Mouse (Mus musculus) hematopoietic stem cell, adult 5-6 weeks (primary cell): Measurements from ENCODE around the gene Slc16a10. TPM values are rescaled to one million over a fixed set of nuclear protein-coding genes. Genes with fewer than 3 reads are reported as not detected.

Experiments
- ATAC-seq, 2 experiments: fragments of 125-278 bp in 1 of 2; replicated peaks in 1 of 2; 2 replicates each; pipeline ENCODE4 v1.8.0; 2016 to 2017; ENCODE audit warnings: inconsistent platforms in 2 of 2, mild to moderate bottlenecking in 2 of 2, moderate number of reproducible peaks in 2 of 2, low read depth in 1 of 2, moderate TSS enrichment in 1 of 2; ENCODE audit not compliant: low FRiP score in 2 of 2, poor library complexity in 2 of 2, severe bottlenecking in 2 of 2, insufficient read depth in 1 of 2, low TSS enrichment in 1 of 2
- total RNA-seq: library from RNA; stranded (forward); fragments of 172-1452, 232-1000 nt; gene quantifications from 2 replicates; pipeline ENCODE4 v1.2.3, GENCODE M21; 2017

Gene Slc16a10
- total RNA-seq, 1 experiment from 2014 or later: 19.6 TPM

DNA sequence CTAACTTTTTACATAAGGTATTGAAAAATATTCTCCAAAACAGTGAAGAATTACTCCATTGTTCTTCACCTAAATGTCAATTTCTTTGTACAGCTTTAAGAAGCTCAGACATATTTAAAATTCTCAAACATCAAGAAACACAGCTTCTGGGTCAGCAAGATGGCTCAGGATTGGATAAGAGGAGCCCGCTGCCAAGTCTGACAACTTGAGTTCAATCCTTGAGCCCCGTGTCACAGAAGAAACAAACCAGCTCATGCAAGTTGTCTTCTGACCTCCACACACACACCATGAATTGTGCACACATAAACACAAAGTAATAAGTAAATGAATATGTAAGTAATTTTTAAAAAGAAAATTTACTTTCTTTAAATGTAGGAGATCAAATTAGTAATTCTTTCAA, 50.6 kb downstream of the Slc16a10 start:
- ATAC-seq: no peak

DNA sequence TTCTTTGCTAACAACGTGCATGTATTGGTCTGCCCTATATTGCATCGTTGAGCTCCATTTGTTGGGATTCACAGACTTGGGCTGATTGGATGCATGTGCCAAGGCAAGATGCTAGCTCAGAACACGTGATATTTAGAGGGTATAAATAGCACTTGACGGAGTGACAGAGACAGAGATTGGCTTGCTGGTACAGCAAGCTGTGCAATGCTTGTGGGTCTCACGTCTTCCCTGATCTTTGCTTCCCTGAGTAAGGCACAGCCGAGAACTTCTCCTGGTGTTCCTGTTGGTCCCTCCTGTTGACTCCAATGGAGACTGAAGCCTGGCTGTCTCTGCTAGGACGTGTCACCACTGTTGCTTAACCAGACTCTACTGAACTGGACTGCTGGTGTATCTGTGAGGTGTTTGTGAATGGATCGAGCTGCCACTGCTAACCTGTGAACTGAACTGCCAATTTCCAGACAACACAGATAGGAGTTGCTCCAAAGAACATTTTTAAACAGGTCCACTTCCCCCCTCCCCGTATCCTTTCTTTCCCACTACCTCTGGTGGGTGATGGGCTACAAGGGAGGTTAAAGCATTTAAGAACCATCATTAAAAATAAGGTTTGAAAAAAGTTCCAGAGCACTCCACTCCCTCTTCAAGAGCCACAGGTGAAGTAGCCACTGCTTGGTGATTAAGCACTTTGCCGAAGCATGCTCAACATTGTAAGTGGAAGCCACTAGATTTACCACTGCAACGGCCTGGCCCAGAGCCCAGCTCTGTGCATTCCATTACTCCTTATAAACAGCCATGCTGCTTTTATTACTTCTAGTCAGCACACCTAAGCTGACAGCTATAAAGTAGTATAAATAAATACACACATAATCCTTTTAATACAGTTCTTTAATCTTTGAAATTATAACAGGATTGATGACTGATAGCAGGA, 51.3 kb downstream of the Slc16a10 start:
- peak in 1 of 2 experiments; percentile 54; a peak in 2 of 4 replicates for ATAC-seq

DNA sequence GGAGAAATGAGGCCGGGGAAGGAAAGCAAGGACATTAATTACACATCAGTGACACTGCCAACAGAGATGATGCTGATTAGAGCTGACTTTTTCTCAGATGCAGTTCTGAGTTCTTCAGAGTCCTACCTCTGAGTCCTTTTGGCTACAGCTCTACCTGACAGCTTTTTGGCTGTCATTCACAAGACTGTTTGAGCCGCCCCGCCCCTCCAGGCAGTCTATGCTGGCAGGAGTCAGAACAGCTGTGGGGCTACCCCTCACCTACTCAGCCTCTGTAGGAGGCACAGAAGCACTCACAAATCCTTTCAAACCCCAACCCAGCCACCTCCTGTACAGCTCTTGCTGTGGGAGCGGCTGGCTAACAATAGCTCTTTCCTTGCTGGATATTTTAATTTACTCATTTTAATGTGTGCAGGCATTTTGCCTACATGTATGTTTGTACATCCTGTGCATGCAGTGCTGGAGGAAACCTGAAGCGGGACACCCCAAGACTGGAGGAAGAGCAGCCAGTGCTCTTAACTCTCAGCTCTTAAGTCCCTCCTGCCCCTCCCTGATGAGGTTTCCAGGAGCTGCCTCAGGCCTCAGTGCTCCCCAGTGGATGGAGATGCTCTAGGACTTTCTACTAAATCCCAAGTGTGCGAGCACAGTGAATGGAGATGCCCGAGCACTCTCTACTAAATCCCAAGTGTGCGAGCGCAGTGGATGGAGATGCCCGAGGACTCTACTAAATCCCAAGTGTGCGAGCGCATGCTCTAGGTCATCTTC, 57.5 kb downstream of the Slc16a10 start:
- no peak for ATAC-seq

DNA sequence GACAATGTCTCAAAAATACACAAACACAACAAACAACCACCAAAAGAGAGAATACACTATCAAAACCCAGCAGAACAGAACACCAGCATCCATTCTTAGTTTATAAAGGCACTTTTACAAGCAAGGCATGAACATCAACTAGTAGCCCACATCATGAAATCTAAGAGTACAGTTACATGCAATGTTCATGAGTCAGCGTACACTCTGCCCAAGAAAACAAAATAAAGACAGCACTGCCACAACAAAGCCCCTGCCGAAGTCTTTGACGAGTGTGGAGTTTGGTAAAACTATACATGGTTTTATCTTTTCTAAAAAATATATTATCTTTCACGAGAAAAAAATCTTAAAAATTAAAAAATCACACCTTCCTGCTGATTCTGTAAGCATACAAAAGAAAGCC, 58.5 kb downstream of the Slc16a10 start:
- no peak for ATAC-seq

DNA sequence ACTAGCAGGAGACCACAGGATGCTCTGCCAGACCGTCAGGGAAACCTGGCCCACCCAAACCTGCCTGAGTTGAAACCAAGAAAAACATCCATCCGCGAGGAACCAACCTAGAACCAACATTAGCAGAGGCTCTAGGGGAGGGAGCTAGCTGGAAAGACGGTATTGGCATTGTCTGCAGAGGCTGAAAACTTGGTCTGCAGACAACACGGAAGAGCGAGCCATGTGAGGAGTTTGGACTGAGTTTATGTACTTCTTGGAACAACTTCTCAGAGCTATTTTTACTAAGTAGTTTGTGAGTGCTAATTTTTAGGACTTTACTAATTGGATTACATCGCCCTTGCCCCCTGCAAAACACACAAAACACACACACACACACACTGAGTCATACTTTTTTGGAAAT, 59.4 kb downstream of the Slc16a10 start:
- ATAC-seq: no peak

DNA sequence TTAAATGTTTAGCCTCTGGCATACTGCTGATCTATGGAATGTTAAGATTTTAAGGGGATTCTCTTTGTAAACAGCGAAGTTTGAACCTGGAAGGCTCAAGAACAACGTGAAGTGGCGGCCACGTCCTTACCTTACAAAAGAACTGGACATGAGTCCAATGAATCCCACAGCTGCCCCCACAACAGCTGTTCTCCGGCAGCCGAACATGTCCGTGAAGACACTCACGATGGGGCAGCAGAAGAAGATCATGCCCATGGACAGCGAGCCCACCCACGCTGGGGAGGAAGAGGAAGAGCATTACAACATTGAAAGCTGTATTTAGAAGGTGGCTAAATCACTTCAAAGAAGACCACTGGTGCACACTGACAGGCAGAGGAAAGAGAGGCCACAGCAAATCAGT, 61.5 kb downstream of the Slc16a10 start:
- ATAC-seq: no peak

DNA sequence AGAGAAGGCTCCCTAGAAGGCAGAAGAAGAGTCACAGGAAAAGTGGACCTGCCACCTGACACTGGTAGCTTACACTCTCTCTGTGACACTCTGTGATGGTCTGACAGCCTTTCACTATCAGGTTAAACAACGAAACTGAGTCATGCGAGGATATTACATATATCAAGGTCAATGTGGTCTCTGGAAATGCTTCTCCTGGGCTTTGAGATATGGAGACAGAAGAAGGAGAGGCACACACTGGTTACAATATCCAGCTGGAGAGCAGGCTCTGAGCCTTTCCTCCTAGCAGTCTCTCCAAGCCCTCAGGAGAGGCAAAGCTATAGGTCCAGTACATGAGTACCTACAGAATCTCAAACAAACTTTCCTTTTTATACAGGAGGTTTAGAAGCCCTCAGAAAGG, 62.8 kb downstream of the Slc16a10 start:
- no peak for ATAC-seq

DNA sequence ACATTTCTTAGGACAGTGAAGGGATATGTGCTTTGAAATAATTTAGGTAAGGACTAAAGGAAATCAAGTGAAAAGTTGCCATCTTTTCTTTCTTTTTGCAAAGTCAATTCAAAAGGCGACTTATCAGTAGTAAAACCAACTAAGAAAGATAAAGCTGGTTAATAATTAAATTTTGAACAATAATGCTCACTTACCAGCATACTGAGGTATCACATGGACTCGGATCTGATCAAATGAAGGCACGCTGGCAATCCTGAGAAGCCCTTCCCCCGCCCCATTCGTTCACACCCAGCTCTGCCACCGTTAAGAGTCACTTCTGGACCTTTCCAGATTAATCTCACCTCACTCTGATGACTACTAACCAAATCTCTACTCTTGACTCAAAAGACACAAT, 64.1 kb downstream of the Slc16a10 start:
- ATAC-seq: no peak

DNA sequence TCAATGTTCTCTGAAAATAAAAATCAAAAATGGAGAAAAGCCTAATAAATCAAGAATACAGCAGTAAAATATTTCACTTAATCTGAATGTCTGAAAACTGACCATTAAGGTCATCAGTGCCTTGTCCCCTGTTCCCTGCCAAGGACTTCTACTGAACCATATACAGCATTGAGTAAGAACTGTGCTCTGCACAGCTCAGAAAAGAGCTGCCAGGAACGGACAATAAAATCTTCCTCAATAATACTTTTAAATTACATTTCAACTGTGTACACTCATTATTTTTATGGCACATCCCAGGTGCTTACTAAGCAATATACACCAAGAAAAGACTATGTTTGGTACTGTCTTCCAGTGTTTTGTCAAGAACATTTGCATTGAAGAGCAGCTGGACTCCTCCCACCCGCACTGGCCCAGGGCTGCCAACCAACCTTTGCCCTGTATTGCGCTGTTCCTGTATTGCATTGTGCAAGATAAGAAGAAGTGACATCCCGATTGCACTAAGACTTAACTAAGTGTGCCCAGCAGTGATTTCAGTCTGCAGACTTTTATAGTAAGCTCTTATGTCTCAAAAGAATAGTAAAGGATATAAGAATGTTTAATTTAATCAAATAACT, 64.6 kb downstream of the Slc16a10 start:
- ATAC-seq: peak in 1 of 2 experiments; percentile 45; a peak in 2 of 4 replicates

DNA sequence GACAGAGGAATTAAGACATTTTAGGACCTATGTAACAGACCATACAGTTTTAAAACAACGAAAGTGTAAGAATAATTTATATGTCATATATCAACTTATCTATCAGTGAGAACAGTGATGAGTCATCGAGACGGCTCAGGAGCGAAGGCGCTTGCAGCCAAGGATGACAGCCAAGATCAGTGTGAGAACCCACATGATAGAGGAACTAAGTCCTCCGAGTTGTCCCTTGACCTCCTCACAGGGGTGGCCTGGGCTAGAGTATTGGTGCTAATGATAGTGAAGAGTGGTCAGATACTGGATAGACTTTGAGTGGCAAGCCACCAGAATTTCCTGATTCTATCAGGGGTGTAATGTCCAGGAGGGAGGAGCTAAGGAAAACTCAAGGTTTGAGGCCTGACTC, 68.5 kb downstream of the Slc16a10 start:
- 0 out of 4 replicates have a peak, but pooled peaks of 1 of the 2 experiments have one; percentile 41 for ATAC-seq

DNA sequence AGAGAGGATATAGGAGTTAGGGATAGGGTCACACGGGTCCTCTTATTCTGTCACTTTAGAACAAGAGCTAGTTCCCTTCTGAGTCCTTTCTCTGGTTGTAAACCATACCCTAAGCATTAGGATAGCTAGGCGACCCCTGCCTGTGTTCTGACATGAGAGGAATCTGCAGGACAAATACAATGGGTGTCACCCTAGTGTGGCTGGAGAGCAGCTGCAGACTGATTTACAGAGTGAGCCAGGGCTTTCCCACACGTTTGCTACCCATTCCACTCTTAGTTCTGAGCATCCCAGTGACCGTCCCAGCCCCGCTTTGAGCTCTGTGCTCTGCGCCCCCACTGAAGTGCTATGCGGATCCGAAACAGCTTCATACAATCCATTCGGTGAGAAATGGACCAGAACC, 71.4 kb downstream of the Slc16a10 start:
- no peak for ATAC-seq

DNA sequence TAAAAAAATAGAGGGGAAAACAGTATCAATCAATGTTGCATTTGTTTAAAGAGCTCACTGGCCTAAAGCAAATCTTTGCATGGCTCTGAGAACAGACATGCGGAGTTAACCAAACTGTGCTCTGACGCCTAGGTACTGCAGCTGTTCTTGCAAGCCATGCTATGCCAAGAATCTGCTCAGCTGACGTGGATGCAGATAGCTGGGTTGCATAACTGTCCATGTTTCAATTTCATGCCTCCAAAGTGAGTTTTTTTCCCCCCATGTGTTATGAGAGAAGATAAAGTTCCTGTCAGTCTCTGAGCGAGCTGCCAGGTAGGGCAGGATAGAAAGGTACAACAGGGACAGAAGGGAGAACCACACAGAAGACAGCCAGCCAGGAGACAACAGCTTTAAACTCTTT, 72.8 kb downstream of the Slc16a10 start:
- 0 out of 4 replicates have a peak, but pooled peaks of 1 of the 2 experiments have one; percentile 12 for ATAC-seq

DNA sequence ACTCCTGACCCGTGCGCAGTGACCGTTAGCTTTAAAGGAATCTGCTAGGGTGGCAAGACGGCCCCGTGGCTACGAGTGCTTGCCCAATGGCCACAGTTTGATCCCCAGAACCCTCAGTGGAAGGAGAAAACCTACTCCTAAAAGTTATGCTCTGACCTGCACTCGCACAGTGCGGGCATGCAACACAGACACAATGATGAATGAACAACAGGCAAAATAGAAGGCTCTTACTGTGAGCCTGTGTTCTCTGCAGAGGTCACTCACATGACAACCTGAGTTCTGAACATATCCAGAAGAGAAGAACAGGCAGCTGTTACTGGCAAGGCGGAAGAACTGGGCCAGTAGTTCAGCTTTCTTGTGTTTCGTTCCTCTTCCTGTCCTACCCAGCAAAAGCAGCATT, 73.5 kb downstream of the Slc16a10 start:
- ATAC-seq: peak in 1 of 2 experiments; percentile 28; a peak in 1 of 4 replicates

DNA sequence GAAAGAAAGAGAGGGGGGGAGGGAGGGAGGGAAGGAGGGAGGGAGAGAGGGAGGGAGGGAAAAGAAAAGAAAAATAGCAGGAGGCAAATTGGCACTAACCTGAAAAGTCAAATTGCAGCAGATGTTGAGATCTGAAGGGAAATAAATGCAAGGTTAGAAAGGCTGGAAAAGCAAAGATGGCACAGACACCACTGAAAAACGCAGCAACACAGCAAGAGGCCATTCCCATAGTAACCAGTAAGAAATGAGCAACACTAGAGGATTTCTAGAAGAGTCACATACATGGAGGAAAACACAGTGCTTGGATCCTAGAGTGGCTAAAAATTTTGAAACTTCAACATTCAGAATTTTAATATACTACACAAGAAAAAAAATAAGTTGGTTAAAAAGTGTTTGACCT, 74.5 kb downstream of the Slc16a10 start:
- no peak for ATAC-seq

DNA sequence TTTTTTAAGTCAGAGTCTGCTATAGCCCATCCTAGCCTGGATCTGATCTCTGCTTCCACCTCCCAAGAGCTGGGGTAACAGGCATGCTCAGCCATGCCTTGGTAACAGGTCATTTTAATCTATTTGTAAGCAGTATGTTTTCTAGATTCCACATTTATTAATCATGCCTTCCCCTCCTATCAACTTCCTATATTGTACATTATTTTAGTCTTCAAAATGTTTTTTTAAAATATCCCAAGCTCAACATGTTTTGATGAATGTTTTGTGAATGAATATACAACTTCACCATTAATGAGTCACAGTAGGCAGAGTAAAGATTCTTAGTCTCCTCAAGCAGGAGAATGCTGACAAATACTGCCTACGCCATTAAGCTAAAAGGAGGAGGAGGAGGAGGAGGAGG, 75.0 kb downstream of the Slc16a10 start:
- no peak for ATAC-seq

DNA sequence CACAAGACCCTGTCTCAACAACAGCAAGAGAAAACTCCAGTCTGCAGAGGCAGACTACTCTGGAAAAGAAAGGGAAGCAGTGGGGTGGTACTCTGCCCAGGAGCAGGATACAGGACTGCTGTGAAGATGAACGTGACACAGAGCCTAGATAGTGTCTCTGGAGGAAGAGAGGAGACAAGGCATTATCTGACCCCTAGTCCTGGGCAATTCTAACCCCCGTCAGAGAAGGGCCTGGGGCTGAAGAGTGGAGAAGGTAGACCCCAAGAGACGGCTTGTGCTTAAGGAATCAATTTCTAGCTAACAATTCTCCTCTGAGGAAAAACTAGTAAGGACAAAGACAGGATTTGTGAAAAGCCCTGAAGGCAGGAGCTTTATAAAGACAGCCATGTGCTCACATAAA, 76.7 kb downstream of the Slc16a10 start:
- ATAC-seq: no peak

DNA sequence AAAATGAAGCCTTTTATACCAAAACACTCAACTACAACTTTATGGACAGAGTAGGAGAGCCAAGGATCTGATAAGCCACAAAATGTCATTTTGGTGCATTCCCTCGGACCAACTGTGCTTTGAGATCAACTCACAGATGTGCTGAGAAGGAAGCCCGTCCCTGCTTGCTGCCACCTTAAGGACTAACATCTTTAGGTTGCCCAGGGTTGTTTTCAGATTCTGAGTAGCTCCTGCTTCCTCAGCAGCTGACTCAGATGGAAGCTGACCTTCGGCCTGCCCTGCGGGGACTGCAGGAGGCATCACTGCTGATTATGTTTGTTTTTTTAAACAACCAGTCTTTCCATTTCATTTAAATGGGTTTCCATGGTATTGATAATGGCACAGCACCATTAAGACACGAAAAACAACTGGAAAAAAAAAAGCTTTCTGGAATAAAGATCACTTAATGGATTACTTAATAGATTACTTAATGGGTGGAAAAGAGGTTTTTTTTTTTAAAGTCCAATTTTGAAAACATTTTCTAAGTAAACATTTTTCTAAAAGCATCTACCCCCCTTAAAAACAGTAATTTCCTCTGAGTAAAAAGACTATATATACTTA, 78.7 kb downstream of the Slc16a10 start:
- ATAC-seq: no peak
